Mouse (Mus musculus): Measurements from ENCODE around the gene Nr4a2.

Gene Nr4a2

GRCm38 (mm10) chr2:57123991-57124840 is at the start of gene Nr4a2:
TSS of gene Nr4a2 (minus strand) at chr2:57124003.
- peak; percentile 58 for DNase-seq (ENCODE audit: low spot score)

DNA sequence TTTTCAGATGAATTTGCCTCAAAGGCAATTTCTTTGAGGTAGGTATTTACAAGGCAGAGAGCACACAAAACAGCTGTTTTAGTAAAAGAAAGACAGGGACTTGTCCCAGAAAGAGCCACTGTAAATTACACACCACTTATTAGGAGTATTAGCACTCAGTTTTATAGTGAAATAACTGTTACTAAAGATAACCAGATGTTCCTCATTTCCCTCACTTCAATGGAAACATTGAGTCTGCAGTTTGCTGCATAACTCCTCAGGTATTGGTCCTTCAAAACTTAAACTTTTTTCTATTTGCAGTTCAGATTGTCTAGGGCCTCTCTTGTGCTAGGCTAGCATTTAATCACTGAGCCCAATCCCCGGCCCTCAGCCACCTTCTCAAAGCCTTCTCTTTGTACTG is 41.6 kb upstream of the Nr4a2 start:
- no peak for DNase-seq (ENCODE audit: low spot score)

DNA sequence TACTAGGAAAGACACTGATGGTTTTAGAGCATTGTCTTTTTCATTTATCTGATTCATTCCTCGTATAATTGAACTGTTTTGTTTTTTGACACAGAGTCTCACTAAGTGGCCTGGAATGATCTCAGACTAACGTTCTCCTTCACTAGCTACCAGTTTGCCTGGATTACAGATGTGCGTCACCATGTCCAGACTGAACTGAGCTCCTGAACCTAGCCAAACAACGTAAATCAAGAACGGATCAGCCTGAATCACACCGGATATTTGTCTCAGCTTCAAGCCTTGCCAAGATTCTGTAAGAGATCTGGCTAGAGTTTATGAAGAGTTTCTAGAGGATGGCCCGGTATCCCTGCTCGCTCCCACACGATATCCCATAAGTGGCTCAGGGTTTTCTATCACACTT is 33.0 kb upstream of the Nr4a2 start:
- no peak for DNase-seq (ENCODE audit: low spot score)

DNA sequence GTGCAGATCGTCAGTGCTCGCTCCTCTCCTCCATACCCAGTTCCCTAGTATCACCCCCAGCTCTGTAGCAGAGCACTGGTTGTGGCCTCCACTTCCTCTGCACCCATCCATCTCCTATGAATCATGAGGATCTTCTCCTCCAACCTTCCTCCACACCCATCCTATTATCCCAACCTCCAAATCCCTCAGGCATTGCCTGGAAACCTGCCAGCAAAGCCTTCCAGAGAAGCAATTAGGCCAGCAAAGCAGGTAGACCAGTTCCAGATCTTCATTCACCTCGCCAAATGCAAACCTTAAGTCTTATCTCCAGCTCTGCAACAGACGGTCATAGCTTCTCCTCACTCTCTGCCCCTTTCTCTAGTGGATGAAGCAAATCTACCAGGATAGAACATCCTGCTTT is 26.0 kb upstream of the Nr4a2 start:
- DNase-seq (ENCODE audit: low spot score): no peak

DNA sequence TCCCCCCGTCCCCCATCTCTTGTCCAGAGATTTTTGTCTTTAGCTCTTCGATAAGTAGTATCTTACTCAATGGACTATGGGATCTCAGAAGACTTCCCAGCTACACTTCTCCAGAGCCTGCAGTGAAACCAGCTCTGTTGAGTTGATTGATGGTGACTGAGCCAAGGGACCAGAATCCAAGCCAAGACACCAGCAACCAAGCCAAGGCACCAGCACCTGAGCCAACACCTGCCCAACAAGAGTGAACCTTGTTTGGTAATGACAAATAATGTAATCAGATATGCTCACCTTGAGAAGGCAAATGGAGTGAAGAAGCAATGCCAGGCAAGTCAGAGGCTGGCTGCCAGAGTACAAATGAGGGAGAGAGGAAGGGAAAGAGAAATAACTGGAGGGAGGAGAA is 24.4 kb upstream of the Nr4a2 start:
- DNase-seq (ENCODE audit: low spot score): no peak

DNA sequence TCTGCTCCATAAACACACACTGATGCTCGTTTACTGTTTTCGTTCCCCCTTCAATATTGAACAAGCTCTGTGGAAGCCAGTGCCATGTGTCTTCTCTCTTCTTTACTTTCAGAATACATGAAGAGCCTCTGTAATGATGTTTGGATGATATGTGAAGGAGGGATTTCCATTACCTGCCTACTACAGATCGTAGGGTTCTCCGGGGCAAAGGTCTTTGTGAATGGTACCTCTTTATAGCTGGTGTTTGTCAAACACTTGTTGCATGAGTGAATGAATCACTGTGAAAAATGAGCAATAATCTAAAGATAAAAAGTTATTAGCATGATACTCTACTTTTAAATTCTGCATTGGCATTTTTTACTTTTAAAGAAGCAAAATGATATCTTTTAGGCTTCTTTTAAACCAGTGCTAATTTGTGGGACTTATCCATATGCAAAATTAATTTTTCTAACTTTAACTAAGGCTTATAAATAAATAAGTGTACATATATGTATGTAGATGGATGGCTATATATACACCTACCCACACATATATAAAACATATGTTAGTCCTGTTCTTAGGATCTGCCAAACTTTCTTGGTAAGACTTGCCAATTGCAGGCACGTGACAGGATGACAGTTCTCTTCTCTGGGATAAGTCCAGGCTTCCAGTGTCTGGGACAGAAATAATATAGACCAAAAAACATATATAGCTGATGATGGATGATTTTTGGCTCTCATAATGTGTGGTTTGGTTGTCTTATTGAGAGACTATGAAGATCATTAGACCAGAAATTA is 22.0 kb upstream of the Nr4a2 start:
- DNase-seq (ENCODE audit: low spot score): no peak

- no peak for DNase-seq (ENCODE audit: low spot score)
These were observed 14.8 kb upstream of the Nr4a2 start for GRCm38 (mm10) chr2:57138594-57138993.

DNA sequence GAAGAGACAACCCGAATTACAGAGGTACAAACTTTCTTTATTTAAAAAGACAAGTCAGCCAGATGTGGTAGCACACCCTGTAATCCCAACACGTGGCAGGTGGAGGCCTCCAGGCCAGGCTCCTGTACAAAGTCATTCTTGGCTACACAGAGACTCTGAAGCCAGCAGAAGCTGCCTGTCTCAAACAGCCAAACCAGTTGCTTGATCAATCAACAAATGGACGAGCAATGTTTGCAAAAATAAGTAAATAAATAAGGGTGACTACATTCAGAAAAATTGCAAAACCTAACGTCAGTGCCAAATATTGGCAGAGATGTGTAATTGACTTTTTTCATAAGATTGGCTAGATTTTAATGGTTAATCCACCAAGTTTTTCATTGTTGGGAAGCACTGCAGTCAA is 3.7 kb upstream of the Nr4a2 start:
- DNase-seq (ENCODE audit: low spot score): no peak

GRCm38 (mm10) chr2:57125891-57126290 is 2.1 kb upstream of the Nr4a2 start:
- no peak for DNase-seq (ENCODE audit: low spot score)

DNA sequence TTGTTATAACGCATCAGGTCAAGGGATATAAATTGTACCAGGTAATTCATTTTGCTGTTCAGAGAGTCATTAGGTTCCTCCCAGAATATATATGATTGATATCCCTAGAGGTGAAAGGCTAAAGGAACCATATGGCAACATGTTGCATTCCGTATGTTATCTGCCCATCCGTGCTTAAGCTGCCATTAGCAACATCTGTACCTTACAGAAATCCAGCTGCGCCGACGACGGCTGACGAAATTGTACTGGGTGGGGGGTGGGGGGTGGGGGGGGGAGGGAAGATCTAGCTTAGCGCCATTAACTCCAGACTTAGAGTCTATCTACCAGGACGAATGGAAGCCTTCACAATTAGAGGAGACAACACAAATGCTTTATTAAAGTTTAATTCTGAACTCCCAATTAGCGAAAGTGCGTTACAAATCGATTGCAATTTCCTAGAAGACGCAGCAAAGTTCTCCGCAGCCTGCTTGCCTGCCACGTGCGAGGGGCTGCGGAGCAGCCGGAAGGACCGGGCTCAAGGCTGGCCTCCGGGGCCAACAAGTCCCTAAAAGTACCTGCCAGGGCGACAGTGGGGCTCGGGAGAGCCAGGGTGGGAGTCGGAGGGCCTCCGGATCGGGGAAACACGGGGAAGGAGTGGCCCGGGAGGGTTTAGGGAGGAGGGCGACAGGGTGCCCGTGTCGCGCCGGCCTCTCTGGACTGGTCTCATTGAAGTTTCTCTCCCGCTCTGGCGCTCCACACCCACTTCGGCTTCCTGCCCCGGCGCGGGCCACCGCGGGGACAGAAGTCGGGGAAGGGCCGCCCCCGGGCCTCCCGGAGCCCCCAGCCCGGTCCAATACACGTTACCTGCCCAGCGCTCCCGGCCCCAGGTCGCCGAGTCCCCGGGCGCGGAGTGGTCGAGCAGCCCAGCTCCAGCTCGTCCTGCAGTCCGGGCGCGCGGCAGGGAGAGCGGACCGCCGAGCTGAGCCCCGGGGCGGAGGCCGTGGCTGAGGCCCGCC is 520 bp downstream of the Nr4a2 start:
- DNase-seq (ENCODE audit: low spot score): peak; percentile 56

DNA sequence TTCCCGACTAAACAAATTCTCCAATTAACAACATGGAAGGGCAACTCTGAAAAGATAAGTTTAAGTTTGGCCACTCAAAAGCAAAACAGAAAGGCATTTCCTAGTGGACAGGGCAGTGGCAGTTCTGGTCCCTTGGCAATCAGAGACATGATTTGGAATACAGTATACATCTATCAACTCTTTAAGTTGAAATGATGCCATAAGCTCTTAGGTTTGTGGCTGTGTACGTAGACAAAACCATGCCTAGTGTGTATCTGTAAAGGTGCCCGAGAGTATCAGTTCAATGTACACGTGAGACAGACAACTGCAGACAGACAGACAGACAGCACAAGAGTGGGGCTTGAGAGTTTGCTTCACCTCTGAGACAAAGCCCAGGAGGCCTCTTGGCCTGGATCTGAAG is 2.7 kb downstream of the Nr4a2 start:
- DNase-seq (ENCODE audit: low spot score): no peak

- peak; percentile 74 for DNase-seq (ENCODE audit: low spot score)
These were observed 6.4 kb downstream of the Nr4a2 start for GRCm38 (mm10) chr2:57117201-57117951.

DNA sequence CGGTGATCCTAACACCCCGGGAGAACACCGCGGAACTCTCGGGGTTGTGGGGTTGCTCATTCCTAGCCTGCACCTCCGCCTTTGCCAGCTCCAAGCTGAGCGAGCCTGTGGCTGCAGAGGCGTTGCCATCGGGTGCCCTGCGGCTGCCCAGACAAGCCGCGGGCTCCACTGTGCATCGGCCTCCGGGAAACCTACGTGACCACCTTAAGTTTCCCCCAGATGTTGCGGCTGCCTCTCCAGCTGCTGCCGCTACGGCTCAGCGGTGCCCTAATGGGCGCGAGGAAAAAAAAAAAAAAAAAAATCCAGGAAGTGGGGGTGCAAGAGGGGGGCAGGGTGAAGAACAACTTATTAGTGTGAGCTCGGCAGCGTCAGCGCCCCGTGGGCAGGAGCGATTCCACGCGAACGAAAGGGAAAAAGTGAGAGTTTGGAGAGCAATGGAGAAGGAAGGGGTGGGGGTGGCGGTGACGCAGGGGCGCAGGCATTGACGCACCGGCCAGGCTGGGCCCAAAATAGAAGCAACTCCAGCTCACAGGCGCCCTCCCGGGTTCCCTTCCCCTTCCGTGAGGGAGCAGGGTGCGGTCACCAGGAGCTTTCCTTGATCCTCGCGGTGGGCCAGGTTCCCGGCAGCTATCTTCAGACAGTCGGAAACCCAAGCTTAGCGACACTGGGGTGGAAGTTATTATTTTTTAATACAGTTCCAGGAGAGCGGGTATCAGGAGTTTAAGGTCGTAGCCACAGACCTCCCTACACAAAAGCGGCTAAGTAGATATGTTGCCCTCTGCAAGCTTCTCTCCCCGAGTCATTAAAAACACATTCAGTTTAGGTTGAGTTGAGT is 7.2 kb downstream of the Nr4a2 start:
- peak; percentile 55 for DNase-seq (ENCODE audit: low spot score)

DNA sequence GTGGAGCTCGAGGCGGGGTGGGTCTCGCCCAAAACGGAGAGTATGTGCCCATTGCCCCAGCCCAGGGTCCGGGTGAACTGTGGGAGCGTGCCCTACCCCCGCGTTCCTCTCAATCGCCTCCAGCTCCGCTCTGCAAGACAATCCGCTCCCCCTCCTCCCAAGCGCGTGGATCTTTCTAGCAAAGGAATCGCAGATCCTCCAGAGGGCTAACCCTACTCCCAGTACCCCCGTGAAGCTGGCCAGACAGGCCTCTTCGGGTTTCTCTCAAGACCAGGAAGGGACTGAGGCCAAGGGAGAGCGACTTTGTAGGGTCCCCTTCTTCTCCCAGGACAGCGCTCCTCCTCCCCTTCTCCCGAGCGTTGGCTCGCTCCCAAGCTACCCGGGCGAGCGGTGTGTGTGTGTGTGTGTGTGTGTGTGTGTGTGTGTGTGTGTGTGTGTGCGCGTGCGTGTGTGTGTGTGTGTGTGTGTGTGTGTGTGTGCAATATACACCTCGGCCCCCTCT is 7.9 kb downstream of the Nr4a2 start:
- DNase-seq (ENCODE audit: low spot score): peak; percentile 38

GRCm38 (mm10) chr2:57115181-57115863 is 8.5 kb downstream of the Nr4a2 start:
- DNase-seq (ENCODE audit: low spot score): peak; percentile 26

GRCm38 (mm10) chr2:57114211-57115151 is 9.3 kb downstream of the Nr4a2 start:
- peak; percentile 71 for DNase-seq (ENCODE audit: low spot score)

DNA sequence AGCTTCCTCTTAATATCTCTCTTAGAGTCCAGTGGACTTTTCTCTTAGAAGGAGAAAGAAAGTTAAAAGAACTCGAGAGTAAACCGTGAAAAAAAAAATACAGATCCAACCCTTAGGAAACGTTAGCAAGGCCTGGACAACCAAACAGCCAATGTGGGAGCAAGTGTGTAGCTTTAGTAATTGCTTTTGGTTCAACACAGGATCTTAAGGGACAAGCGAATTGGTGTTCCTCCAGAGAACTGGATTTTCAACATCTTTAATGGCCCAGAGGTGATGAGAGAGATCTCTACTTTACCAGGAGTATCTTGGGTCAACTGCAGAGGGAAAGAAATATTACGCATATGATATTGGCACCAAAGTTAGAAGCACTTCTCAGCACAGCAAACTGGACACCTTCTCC is 10.4 kb downstream of the Nr4a2 start:
- DNase-seq (ENCODE audit: low spot score): no peak

DNA sequence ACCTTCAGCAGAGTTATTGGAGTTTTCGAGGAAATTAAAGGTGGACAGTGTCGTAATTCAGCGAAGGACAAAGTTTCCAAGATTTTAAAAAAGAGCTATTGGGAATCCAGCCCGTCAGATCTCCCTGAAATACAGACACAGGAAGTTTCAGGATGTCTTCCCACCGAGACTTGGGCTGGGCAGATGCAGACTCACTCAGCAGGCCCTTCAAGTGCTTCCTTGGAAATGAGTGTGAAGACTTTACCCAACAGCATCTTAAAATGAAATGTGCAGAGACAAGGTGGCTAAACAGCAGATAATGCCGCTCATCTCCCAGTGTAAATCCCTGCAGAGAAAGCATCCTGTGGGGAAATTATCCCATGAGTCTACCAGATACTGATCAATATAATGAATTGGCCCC is 10.9 kb downstream of the Nr4a2 start:
- no peak for DNase-seq (ENCODE audit: low spot score)

Measured in c-Kit-positive CD71-positive TER-119-positive erythroid progenitor cells, embryonic 14.5 days (primary cell).